Mouse (Mus musculus) kidney, postnatal 0 days (tissue): ENCODE measurements at regions not wholly inside any gene's neighbourhood (a gene's known extent, or its start where the extent isn't known, plus 50 kb on each side); places are given as distances from the start of the nearest gene placed in this dataset.

Source experiments
- ATAC-seq: fragments of 200-750 bp; cut with Nextera tagmentation; replicated peaks from 2 replicates; pipeline ENCODE4 v1.8.0; 2017; ENCODE audit warnings: low read depth, moderate number of reproducible peaks, moderate TSS enrichment, moderate library complexity; ENCODE audit not compliant: low FRiP score
- DNase-seq: peaks from one replicate; pipeline ENCODE4 v3.0.0-alpha.2; 2016; ENCODE audit warnings: low spot score
- H3K27ac ChIP-seq: fragments of 300-500 bp; sonication (generic); 2 replicates; pipeline ENCODE4 v1.5.1; 2014; ENCODE audit warnings: mild to moderate bottlenecking
- H3K27me3 ChIP-seq: fragments of 300-500 bp; sonication (generic); 2 replicates; pipeline ENCODE4 v1.6.1; 2014; ENCODE audit warnings: low read length, mixed read lengths; ENCODE audit not compliant: insufficient read depth
- H3K36me3 ChIP-seq: fragments of 300-500 bp; sonication (generic); 2 replicates; pipeline ENCODE4 v1.6.1; 2014; ENCODE audit warnings: low read length, mixed read lengths; ENCODE audit not compliant: insufficient read depth
- H3K4me1 ChIP-seq: fragments of 300-500 bp; sonication (generic); replicated peaks from 2 replicates; pipeline ENCODE4 v1.6.1; 2014; ENCODE audit warnings: antibody characterized with exemption, low read length, mixed read lengths; ENCODE audit not compliant: insufficient read depth
- H3K4me2 ChIP-seq: fragments of 300-500 bp; sonication (generic); 2 replicates; pipeline ENCODE4 v1.6.1; 2014; ENCODE audit warnings: mild to moderate bottlenecking, low read length, moderate library complexity, mixed read lengths
- H3K4me3 ChIP-seq: fragments of 300-500 bp; sonication (generic); replicated peaks from 2 replicates; pipeline ENCODE4 v1.5.1; 2014; ENCODE audit warnings: low read depth, low read length
- H3K9ac ChIP-seq: fragments of 300-500 bp; sonication (generic); 2 replicates; pipeline ENCODE4 v1.6.1; 2014; ENCODE audit warnings: low read depth, low read length
- H3K9me3 ChIP-seq: fragments of 300-500 bp; sonication (generic); replicated peaks from 2 replicates; pipeline ENCODE4 v1.6.1; 2016; ENCODE audit warnings: low read length, inconsistent platforms, mixed read lengths
- CTCF ChIP-seq: IDR thresholded peaks from 2 replicates; pipeline ENCODE4 v1.5.1; 2016; ENCODE audit warnings: antibody characterized with exemption, low read depth, mild to moderate bottlenecking, moderate library complexity
- WGBS: fragments of 180-500 bp; shearing (Covaris S2); extraction: QIAGEN DNeasy Blood & Tissue Kit; methylation state at CpG from one replicate; pipeline ENCODE4 v1.1.7; 2014; 5-methylcytosine and 5-hydroxymethylcytosine counted together

GRCm38 (mm10) chr11:117413133-117413532 is 71.0 kb upstream of the Gm11733 start:
- no peak overlapping the region for H3K9ac ChIP-seq
- no peaks in the 10 kb centered on the region for H3K36me3 ChIP-seq
- H3K4me2 ChIP-seq, result no peak overlapping the region
- peaks cover 23% of the 10 kb centered on the region for H3K27me3 ChIP-seq
- TF ChIP-seq CTCF, result no peak
- no peak for ATAC-seq
- H3K4me1 ChIP-seq, result peaks cover 19% of the 10 kb centered on the region
- DNase-seq, result no peak
- no peak overlapping the region for H3K4me3 ChIP-seq
- 23% methylated on average over 7 of the region's 7 CpGs for WGBS
- H3K9me3 ChIP-seq, result no peaks in the 10 kb centered on the region
- H3K27ac ChIP-seq, result no peak overlapping the region

DNA sequence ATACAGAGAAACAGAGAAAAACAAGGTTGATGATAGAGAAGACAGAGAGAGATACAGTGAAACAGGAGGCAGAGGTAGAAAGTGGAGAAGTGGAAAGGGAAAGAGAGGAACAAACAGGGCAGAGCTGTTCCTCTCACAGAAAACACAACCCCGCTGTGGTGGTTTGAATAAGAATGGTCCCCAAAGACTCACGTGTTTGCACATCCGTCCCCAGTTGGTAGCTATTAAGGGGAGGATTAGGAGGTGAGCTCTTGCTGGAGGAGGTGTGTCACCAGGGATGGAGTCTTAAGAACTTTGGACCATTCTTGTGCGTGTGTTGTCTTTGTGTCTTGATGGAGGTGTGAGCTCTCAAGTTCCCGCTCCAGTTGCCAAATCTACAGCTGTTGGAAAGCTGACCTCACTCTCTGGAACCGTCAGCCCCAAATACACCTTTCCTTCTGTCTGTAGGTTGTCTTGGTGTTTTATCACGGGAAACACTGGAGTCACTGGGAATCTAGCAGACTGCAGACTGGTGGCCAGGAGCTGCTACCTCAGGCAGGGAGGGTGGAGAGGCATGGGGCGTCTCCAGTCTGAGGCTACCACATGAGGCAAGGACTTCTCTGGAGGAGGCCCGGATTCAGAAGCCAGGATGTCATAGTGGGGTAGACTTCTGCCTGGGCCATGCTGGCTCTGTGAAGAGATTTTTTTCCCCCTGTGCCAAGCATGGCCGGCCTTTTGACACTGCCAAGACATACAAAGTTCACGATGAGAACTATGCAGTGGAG is 70.0 kb upstream of the Gm11733 start:
- DNase-seq (no peak), ATAC-seq (no peak)
- Histone ChIP-seq H3K27me3 (peaks cover 23% of the 10 kb centered on the region), H3K36me3 (no peaks in the 10 kb centered on the region), H3K9me3 (no peaks in the 10 kb centered on the region), H3K4me1 (peaks cover 14% of the 10 kb centered on the region; the same call in 1 of the 2 replicates), H3K4me3 (no peak overlapping the region), H3K4me2 (no peak overlapping the region), H3K27ac (no peak overlapping the region), H3K9ac (no peak overlapping the region)
- 24% methylated on average over 11 of the region's 11 CpGs for WGBS
- TF ChIP-seq CTCF, result no peak

DNA sequence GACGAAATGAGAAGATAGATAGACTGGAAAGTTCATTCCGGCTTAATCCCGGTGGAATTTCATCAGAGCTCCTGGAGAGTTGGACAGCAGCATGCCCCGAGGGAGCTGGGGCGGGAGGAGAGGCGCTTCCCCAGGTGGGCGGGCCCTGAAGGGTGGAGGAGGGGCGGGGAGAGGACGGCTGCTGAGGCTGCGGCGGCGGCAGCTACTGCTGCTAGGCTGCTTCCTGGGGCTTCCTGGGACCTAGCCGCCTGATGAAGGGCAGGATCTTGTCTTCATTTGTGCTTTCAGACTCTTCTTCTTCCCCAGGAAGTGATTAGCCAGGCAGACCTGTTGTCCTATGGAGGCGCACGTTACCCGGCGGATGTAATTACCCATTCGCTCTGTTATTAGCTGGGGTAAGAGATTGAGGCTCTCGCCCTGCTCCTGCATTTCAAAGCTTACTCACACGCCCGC is 69.3 kb upstream of the Gm11733 start:
- H3K9ac ChIP-seq, result no peak overlapping the region
- H3K4me1 ChIP-seq, result peaks cover 14% of the 10 kb centered on the region; the same call in 1 of the 2 replicates
- no peaks in the 10 kb centered on the region for H3K9me3 ChIP-seq
- no peak overlapping the region for H3K27ac ChIP-seq
- ATAC-seq (no peak), DNase-seq (peak; percentile 67)
- H3K36me3 ChIP-seq, result no peaks in the 10 kb centered on the region
- no peak for TF ChIP-seq CTCF
- H3K4me3 ChIP-seq, result peak overlapping the region; percentile 14; the same call in 1 of the 2 replicates
- peak overlapping the region; percentile 61 for H3K4me2 ChIP-seq
- H3K27me3 ChIP-seq, result peaks cover 22% of the 10 kb centered on the region
- under 1% methylated on average over 21 of the region's 21 CpGs for WGBS

- H3K36me3 ChIP-seq, result no peaks in the 10 kb centered on the region
- no peak overlapping the region for H3K9ac ChIP-seq
- DNase-seq (no peak), ATAC-seq (no peak)
- H3K4me1 ChIP-seq, result peaks cover 14% of the 10 kb centered on the region; the same call in 1 of the 2 replicates
- no peak overlapping the region for H3K27ac ChIP-seq
- peak overlapping the region; percentile 61 for H3K4me2 ChIP-seq
- 1% methylated on average over 14 of the region's 14 CpGs for WGBS
- H3K4me3 ChIP-seq, result 0 out of 2 replicates have a peak overlapping the region, but pooled peaks have one; percentile 14
- no peaks in the 10 kb centered on the region for H3K9me3 ChIP-seq
- H3K27me3 ChIP-seq, result peaks cover 18% of the 10 kb centered on the region
- TF ChIP-seq CTCF, result no peak
Observed at GRCm38 (mm10) chr11:117415466-117415865, 68.7 kb upstream of the Gm11733 start.

GRCm38 (mm10) chr11:117415955-117416354 is 68.2 kb upstream of the Gm11733 start:
- no peaks in the 10 kb centered on the region for H3K36me3 ChIP-seq
- H3K4me3 ChIP-seq, result no peak overlapping the region
- no peak overlapping the region for H3K4me2 ChIP-seq
- no peak for TF ChIP-seq CTCF
- DNase-seq (no peak), ATAC-seq (no peak)
- H3K27me3 ChIP-seq, result peaks cover 18% of the 10 kb centered on the region
- H3K9ac ChIP-seq, result no peak overlapping the region
- no peak overlapping the region for H3K27ac ChIP-seq
- peaks cover 14% of the 10 kb centered on the region; the same call in 1 of the 2 replicates for H3K4me1 ChIP-seq
- H3K9me3 ChIP-seq, result no peaks in the 10 kb centered on the region
- WGBS, result 8% methylated on average over 13 of the region's 13 CpGs

DNA sequence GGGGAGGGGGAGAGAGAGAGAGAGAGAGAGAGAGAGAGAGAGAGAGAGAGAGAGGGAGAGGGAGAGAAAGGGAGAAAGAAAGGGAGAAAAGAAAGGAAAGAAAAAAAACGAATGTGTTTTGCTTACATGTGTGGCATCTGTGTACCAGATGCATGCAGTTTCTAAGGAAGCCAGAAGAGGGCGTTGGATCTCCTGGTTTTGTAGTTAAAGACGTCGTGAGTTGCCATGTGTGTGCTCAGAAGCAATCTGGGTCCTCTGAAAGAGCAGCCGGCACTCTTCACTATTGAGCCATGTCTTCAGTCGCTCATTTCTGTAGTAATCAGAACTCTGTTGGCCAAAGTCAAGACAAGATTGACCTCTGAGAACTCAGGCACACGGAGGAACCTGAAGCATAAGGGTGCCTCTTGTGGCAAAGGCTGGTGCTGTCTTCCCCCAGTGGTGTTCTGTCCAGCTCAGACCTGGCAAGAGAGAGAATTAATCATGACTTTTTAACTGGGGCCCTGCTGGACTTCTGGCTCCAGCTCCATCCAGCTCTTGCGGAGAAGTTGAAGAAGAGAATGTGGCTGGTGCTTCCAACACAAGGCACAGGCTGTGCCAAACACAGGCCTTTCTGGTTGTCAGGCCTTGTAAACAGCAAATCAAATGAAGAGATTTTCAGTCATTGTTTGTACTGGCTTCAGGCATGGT is 67.0 kb upstream of the Gm11733 start:
- Histone ChIP-seq H3K9ac (no peak overlapping the region), H3K27me3 (peaks cover 18% of the 10 kb centered on the region), H3K9me3 (no peaks in the 10 kb centered on the region), H3K36me3 (no peaks in the 10 kb centered on the region), H3K4me1 (peaks cover 14% of the 10 kb centered on the region; the same call in 1 of the 2 replicates), H3K4me3 (no peak overlapping the region), H3K27ac (no peak overlapping the region), H3K4me2 (no peak overlapping the region)
- DNase-seq (no peak), ATAC-seq (no peak)
- peak; percentile 25 for TF ChIP-seq CTCF
- WGBS, result 58% methylated on average over 8 of the region's 8 CpGs
